Mouse (Mus musculus): ENCODE results near the gene Pcare.
"Not testable (repeated sequence)": the region's sequence is repeated elsewhere in the genome, so short reads cannot be mapped to it uniquely, and the experiment has no call there.

Pcare gene

DNA sequence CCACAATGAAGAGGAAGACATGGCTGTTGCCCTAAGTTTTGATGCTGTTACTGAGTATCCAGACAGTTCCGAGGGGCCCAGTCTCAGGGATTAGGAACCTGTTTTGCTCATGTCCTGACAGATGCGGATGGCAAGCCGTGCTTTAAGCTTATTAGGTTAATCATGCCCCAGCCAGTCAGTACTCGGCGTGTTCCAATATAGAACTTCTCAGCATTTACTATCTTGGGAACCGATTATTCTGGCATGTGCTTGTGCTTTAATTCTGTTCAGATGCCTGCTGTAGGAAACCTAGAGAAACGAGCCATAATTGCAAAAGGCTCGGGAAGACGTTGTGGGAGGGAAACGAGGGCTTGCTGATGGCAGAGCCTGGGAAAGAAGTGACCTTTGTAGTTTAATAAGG is at the start of gene Pcare:
Pcare (minus strand) TSS at position 64 of the 400 bp plus-strand sequence.
- DNase-seq: no peak

DNA sequence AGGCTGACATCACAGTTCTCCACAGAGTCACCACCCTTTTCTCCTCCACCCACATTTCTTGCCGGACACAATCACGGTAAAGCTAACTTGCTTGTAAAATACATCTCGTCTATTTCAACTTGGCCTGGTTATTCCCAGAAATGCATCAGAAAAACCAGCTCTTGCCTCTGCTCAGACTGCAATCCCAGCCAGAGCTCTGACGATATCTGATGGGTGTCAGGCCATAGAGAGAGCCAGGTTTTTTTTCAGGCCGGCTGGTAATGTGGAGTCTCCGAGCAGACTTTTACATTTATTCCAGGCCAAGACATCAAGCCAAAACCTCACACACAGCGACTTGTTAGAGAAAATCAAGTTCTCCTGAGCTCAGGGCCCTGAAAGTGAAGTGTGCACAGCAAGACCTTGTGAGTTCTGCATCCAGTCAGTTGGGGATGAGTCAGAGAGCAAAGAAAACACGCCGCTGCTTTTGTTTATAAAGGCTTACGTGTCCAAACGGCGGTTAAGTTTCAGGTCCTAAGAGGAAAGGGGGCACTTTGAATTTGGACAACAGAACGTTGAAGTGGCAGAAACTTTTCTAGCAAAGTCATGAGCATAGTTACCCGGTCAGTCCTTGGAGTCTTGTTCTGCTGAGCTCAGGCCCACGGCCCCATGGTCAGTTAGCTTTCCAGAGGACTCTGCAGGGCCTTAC is 43.0 kb upstream of the Pcare start:
- DNase-seq: no peak

DNA sequence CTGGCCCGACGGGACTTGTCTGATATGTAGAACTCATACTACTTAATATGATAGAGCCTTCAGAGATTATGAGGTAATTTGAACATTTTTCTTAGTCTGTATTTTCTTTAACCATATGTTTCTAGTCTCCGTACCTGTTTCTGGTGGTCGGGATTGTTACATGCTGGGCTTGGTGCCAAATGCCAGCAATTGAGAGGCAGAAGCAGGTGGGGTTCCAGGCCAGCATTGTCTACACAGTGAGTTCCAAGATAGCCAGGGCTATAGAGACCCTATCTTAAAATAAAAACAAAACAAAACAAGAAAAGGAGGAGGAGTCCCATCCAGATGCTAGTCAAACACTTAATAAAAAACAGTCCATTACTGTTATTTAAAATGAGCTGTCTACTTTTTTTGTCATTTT is 38.9 kb upstream of the Pcare start:
- DNase-seq: no peak

DNA sequence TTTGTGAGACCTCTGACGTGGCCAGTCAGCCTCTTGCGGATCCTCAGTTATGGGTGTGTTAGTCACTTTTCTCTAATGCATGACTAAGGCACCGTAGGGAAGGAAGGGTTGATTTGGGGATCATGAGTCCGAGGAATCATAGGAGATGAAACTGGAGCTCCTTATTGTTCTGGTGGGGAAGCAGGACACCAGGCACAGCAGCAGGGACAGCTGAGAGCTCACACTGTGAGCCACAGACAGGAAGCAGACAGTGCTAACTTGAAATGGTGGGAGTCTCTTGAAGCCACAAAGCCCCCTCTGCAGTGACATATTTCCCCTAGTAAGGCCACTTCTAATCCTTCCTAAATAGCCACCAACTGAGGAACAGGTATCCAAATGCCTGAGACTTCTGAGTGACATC is 38.4 kb upstream of the Pcare start:
- no peak for DNase-seq

DNA sequence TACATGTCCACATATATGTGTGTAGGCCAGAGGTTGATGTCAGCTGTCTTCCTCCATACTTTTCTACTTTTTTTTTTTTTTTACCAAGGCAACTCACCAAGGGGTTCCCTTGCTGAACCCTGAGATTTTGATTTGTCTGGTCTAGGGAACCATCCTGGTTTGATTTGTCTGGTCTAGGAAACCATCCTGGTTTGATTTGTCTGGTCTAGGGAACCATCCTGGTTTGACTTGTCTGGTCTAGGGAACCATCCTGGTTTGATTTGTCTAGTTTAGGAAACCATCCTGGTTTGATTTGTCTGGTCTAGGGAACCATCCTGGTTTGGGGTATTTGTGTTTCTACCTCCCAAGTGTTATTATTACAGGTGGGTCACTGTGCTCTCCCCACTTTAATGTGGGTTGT is 33.8 kb upstream of the Pcare start:
- DNase-seq: no peak

DNA sequence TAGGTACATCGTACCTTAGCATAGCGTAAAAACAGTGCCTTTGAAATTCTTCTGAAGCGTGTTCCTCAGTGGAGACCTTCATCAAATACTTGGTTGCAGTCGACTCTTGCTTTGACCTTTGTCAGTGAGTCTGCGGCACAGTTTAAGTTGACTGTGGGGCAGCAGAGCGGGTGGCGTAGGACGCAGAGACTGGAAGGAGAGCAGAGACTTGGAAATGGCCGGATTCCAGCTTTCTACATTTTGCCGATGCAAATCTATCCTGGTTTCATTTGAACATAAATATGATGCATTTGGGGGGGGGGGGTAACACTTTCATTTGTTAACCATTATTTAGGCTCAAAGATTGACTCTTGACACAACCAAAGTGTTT is 30.7 kb upstream of the Pcare start:
- no peak for DNase-seq

DNA sequence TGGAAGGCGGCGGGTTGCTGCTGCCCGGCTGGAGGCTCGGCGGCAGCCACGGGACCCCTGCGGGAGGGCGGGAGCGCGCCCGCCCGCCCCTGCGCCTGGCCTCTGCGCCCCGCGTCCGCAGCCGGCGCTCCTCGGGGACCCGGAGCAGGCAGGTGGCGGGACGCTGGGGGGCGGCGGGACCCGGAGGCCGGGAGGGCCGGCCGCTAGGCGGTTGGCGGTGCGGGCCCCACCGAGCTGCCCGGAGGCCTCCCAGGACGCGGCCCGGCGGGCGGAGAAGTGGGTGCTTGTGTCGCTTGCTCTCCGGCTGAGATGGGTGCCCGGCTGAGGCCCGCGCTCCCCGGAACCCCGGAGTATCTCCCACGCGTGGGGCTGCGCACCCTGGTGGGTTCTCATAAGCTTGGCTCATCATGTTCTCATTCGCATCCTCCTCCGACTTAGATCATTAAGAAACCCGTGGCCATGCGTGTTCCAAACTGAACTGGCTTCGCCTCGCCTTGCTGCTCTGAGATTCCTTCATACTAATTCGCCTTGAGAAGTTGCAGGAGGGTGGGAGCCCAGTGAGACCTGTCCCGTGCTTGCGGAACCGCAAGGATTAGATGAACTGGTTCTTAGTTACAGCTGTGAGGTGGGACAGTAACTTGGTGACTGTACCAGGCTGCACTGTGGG is 30.1 kb upstream of the Pcare start:
- peak; percentile 27 for DNase-seq

DNA sequence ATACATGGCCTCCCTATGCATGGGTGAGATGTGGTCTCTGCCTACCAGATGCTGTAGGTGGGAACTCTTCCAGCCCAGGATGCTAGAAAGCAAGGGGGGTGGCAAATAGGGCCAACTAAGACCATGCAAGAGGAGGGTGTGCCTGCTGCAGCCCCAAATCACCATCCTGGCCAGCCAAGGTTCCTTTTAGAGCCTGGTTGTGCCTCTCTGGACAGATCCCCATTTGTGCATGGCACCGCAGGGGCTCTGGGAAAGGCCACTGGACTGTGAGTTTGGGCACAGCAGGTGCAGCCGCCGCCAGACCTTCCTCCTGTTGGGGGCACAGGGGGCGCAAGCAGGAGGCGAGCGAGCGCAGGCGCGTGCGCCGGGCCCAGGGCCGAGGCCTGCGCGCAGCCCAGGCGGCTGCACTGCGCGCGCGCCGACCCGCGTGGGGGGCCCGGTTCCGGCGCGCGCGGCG is 29.6 kb upstream of the Pcare start:
- DNase-seq: peak; percentile 26

DNA sequence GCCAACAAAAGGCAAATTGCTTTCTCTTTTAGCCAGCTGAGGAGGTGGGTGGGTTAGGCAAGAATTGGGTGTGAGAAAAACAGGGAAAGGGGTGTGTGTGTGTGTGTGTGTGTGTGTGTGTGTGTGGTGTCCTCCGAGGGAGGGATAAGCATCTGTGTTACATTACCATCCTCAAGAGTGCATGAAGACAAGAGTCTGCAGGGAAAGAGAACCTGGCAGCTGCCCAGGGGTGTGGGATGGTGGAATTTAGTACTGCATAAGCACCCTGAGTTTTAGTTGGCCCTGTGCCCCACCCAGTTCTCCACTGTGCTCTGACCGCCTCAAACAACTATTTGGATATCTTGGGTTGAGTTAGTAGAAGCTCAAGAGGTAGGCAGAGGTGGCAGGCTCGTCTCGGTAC is 28.3 kb upstream of the Pcare start:
- no peak for DNase-seq

DNA sequence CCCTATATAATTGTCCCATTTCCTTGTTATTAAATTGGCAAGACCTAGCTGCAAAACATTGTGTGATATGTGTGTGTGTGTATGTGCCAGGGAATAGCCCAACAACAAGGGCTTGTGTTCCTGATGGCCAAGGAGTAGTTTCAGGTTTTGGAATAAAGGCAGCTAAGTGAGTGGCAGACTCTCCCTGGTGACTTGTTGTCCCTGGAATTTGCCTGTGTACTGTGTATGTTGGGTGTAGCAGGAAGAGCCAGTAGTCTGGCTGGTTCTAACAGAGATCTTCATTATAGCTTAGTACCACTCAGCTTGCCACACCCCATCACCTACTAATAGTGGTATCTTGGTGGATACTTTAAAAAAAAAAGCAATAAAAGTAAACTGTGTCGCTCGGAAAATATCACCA is 27.8 kb upstream of the Pcare start:
- no peak for DNase-seq

DNA sequence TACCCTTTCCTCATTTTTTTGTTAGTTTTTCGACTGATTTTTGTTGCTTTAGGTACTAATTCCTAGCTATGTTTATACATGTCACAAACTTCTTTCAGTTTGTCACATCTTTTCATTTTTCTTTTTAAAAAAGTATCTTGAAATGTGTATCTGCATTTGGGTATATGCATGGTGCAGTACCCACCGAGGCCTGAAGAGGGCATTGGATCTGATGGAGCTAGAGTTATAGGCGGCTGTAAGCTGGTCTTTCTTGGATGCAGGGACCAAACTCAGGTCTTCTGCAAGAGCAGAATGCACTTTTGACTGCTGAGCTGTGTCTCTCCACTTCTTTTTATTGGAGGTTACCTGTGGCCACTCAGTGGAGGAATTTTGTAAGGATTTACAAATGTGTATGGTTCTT is 26.0 kb upstream of the Pcare start:
- DNase-seq: no peak

DNA sequence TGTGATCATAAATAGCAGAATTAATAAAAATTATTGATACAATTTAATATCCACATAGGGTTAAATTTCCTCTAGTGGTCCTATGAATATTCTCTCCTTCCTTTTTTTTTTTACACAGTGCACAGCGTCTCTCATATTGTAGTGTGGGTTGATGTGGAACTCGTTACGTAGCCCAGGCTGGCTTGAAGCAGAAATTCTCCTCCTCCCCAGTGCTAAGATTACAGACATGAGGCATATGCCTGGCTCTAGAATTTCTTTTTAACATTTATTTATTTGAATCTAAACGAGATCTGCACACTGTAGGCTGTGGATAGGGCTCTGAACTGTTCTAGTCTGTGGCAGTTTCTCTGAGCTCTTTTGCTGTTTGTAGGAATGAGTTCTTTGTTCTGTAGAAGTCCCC is 22.6 kb upstream of the Pcare start:
- DNase-seq: no peak

DNA sequence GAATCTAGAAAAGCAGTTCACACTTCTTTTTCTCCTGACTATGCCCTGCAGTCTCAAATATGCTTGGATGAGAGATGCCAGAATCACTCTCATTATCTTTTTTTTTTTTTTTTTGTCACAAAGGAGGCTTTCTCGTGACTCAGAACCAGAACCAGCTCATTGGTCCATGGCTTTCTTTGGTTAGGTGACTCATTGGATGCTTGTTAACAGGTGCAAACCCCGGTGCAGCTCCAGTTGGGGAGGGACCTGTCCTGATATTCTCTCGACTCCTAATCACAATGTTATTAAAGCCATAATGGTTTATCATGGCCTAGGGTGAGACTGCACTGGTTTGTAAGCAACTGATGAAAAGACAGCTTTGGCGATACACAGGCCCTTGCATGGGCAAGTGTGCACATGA is 21.5 kb upstream of the Pcare start:
- DNase-seq: no peak

DNA sequence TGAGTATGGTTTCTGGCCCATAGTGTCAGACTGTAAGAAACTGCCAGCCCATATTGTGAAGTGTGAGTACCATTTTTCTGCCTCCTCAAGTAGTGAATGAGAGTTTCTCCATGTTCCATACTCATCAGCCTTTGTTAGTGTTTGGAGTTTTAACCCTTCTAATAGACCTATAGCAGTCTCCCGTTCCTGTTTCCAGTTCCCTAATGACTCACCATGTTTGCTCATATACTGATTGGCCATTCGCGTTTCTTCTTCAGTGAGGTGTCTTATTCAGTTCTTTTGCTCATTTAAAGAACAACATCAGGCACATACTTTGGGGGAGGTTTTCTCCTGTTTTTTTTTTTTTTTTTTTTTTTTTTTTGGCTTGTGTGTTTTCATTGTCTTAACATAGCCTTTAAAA is 18.0 kb upstream of the Pcare start:
- DNase-seq: no peak

DNA sequence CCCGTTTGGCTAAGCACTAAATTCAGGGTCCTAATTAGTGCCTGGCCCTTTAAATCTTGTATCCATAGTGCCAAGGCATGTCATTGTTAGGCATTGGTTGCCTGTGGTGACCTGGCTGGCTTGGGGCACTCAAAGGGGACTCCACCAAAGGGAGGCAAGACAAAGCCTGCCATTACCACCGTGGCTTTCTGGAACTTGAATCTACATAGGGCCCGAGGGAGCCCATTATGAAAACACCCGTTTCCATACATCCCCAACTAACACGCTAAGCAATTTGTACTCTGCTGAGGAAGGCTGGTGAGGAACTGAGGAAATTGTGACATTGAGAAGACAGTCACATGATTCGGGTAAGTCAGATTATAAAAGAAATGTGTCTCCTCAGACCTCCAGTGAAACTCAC is 16.9 kb upstream of the Pcare start:
- no peak for DNase-seq

DNA sequence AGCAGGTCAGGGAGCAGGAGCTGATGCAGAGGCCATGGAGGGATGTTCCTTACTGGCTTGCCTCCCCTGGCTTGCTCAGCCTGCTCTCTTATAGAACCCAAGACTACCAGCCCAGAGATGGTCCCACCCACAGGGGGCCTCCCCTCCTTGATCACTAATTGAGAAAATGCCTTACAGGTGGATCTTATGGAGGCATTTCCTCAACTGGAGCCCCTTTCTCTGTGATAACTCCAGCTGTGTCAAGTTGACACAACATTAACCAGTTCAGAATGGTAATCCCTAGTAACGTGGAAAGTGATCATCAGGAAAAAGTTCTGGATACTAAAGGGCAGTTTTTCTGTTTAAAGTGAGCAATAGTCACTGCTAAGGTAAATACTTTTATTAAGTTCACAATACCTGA is 15.5 kb upstream of the Pcare start, which contains the start of gene Clip4:
Clip4 (plus strand) TSS at position 301 of the 400 bp plus-strand sequence.
- not testable (repeated sequence) for DNase-seq

DNA sequence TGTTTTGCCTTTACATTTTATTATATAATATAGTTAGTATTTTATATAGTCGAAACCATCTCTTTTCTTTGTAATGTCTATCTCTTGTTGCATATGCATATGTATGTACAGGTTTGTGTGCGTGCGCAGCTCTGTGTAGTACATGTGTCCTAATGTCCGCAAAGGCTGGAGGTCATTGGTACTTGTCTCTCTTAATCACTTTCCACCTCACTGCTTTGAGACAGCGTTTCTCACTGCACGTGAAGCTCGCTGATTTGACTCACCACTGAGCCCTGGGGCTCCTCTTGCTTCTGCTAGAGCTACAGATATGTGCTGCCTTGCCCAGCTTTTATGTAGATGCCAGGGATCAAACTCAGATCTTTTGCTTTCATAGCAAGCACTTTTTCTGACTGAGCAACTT is 7.8 kb upstream of the Pcare start:
- no peak for DNase-seq

DNA sequence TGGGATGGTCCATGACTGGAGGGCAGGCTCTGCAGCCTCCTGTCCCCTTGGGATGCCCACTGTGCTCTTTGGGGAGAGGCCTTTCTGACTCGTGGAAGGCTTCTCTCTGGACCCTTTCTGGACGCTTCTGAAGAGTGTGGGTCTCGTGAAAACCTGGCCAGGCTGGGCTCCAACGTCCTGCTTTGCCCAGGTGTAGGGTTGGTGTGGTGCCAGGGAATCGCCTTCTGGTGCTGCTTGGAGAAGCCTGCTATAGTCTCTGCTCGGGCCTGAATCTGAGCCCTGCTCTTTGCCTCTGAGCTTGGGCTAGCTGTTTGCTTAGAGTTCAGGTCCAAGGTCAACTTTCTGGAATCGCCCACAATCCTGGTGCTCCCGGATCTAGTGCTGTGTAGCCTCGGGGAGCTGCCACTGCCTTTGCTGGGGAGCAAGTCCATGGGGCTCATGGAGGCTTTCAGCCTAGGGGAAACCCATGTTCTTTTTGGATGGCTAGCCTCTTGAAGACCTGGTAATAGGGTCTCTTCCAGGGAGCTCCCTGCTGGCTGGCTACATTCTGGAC is 3.0 kb downstream of the Pcare start:
- DNase-seq: no peak

DNA sequence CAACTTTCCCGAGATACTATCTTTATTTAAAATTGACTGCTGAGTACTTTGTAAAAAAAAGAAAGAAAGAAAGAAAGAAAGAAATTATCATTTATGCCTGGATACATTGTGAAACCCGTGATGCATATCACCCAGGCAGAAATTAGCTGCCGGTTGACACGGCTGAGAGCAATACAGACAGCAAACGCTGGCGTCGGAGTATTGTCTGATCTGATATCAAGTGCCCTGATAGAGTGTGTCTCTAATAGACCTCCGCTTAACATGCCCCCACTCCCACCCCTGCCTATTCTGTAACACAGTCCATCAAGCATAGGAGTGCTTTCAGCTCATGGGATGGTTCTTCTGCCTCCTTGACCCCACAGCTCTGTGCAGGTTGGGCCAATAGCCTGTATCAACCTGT is 5.1 kb downstream of the Pcare start:
- DNase-seq: no peak

DNA sequence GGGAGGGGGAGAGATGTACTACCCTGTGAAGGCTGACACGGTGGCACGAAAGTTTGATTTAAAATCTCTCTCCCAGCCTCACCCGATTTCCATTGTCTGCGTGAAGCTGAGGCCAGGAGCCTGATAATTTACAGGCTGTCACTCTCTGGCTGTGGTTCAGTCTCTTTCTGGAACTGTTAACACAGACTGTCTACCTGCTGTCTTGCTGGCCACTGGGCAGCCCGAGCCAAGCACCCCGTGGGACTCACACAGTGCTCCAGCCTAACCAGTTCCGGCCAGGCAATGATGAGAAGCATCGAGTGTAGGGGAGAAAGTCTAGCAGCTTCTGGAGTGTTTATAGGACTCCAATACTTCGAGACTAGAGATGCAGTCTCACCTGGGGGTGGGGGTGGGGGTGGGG is 6.6 kb downstream of the Pcare start:
- DNase-seq: no peak

DNA sequence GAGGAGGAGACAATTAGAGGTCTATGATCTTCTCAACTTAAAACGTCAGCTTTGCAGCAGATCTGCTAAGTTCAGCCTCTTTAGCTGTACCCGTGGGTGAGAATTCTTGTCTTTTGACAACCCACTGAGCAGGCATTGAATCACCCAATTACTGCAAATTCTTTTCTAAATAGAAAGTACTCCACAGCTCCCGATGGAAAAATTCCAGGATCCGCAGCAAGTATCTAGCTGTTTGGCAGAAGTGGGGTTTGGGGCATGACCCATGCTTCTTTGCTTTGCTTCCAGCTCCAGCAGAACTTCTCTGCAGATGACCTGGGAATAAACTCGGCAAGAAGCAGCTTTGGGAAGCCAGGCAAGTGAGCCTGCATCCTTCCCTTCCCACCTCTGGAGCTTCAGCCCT is 9.8 kb downstream of the Pcare start:
- no peak for DNase-seq

DNA sequence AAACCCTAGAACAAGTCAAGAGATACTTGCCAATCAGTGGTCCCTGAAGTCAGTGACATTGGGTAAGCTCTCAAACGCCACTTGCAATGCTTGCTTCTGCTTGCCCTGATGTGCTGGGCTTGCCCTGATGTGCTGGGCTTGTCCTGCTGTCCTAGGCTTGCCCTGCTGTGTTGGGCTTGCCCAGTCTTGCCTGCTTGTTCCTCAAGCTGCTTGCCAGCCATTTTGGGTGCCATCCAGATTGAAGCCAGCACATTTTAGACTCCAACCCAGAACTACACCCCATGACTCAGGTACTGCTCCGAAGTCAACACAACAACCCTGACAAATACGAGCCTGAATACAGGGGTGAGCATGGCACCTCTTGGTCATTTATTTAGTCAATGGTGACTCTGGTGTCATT is 10.5 kb downstream of the Pcare start:
- DNase-seq: no peak

DNA sequence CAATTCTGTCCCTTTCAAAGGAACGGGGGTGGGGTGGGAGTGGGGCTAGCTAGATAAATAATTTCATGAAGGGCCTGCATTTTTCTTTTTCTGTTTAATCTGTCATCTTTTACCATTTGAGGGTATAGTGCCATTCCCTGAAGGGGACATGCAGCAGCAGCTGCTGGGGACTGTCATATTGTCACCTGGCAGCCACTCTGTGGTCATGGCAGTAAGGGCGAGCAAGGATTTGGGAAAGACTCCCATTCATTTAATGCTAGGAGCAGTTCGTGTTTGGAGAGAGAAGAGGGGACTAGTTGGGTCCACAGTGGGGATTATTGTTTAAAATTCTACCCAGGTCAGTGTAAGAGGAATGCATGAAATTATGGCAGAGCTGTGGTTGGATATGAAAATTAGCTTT is 16.3 kb downstream of the Pcare start:
- no peak for DNase-seq

DNA sequence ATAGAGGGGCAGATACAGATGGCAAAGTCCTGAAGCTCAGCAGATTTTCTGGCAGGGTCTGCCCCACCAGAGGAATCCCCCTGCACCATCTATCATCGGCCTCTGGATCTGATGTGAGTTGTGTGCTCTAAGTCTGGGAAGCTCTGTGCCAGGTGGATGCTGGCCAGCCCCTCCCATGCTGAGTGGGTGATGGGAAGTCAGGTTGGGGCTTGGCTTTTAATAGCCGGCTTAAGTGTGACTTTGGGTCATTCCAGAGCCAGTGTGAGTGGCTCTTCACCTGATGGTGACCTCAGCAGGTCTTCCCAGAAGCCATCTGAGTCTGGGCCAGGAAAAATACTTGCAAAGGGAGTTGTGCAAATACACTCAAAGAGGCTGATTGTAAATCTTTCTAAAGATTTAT is 22.0 kb downstream of the Pcare start:
- DNase-seq: no peak

DNA sequence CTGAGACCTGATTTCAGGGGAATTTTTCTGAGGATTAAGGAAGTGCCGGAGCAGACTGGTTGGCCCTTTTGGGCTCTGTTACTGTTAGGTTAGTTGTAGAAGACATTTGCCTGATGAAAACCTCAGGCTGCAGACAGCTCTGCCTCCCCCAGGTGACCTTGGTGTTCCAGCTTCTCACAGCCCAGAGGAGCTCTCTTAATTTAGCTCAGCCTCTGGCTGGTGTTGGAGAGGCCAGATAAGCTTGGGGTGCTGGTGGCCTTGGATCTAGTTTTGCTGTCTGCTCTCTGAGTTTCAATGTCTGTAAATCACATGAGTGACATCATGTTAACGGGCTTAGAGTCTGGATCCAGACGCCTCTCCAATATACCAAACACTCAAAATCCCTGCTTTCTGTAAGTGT is 31.7 kb downstream of the Pcare start:
- DNase-seq: no peak

Data from thymus, postnatal 4 days (tissue).